Mouse (Mus musculus): ENCODE measurements at regions not wholly inside any gene's neighbourhood (a gene's known extent, or its start where the extent isn't known, plus 50 kb on each side); places are given as distances from the start of the nearest gene placed in this dataset.

DNA sequence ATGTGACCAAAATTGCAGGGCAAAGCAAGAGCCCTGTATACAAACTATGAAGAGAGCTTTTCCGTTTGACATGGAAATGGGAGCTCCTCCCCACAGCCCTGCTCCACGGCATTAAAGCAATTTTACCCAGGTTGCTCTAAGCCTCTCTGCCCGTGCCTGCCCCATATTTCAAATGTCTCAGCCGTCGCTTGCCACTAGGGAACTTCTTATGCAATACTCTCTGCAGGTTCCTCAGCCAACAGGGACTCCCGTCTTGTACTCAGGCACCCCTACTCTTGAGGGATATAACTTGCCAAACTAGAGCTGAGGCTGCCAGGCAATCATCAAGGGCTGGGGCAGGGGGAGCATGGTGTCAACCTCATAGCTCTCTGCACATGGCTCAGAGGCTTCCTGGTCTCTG is 145.1 kb downstream of the Cdh26 start:
- TF ChIP-seq CTCF (IDR thresholded peaks at IDR 0.05) (peak; percentile 1; the same call in 1 of the 2 replicates), EP300 (IDR thresholded peaks at IDR 0.05) (no peak)
